Mouse (Mus musculus): ENCODE measurements at regions not wholly inside any gene's neighbourhood (a gene's known extent, or its start where the extent isn't known, plus 50 kb on each side); places are given as distances from the start of the nearest gene placed in this dataset.
A peak's percentile ranks its signal among the peaks of the same experiment; 100 is the strongest.

DNA sequence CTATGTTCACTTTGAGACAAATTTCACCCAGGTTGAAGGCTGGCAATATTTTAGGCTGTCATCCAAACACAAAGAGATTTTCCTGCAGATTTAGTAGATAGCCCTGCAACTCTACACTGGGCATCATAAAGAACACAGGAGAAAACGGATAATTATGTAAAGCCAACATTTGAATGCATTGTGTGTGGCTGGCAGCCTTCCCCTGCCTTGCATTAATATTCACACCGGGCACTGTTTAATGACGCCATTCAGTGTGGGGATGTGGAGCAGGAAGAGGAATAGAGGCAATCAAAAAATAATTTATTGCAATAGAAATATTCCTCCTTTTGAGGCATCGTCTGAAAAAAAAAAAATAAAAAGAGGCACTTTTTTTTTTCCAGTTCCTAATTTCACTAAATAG lies 105.7 kb downstream of the Samd5 start:
- Histone ChIP-seq H3K4me2 (replicated peaks) (no peak overlapping the region), H3K27me3 (replicated peaks) (no peaks in the 10 kb centered on the region), H3K27ac (no peak overlapping the region), H3K4me1 (no peaks in the 10 kb centered on the region), H3K36me3 (no peaks in the 10 kb centered on the region), H3K9me3 (no peaks in the 10 kb centered on the region), H3K9ac (no peak overlapping the region), H3K4me3 (no peak overlapping the region)
- no peak for ATAC-seq (ENCODE audit: low FRiP score, low read depth)
- 36% methylated on average over 4 of the region's 4 CpGs for WGBS

DNA sequence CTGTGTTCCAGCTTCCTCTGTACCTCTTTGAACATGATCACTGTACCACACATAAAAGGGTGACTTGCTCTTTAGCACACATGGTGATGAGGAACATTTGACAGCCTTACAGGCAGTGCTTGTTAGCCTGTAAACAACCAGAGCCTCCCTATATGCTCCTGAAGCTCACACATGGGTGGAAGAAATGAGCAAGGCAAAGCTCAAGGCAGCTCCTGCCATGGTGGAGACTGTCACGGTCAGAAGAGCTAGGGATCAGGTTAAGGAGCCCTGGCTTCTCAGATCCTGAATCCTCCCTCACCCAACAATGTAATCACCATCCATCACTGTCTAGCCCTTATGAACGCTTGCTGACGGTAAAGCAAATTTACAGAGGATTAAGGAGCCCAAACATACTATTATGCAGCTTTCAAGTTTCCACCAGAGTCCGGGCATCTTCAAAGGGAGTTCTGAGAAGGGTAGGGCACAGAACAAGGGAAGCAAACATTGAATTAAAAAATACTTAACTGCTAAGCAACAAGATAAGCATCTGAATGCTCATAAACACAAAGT lies 117.4 kb downstream of the Samd5 start:
- no peak overlapping the region for H3K27ac ChIP-seq
- no peak for ATAC-seq (ENCODE audit: low FRiP score, low read depth)

GRCm38 (mm10) chr10:9557092-9557491 lies 117.9 kb downstream of the Samd5 start:
- no peak for ATAC-seq (ENCODE audit: low FRiP score, low read depth)
- no peaks in the 10 kb centered on the region for H3K36me3 ChIP-seq

More for the DNA sequence above, 117.4 kb downstream of the Samd5 start:
- no peaks in the 10 kb centered on the region for H3K4me1 ChIP-seq
- no peaks in the 10 kb centered on the region for H3K36me3 ChIP-seq
- no peaks in the 10 kb centered on the region for H3K27me3 ChIP-seq (replicated peaks)
- H3K9me3 ChIP-seq, result no peaks in the 10 kb centered on the region
- no peak overlapping the region for H3K4me2 ChIP-seq (replicated peaks)
- 20% methylated on average over 4 of the region's 4 CpGs for WGBS
- no peak overlapping the region for H3K4me3 ChIP-seq
- H3K9ac ChIP-seq, result no peak overlapping the region

GRCm38 (mm10) chr10:9553946-9554345 lies 121.1 kb downstream of the Samd5 start:
- ATAC-seq (ENCODE audit: low FRiP score, low read depth), result no peak

More at GRCm38 (mm10) chr10:9557092-9557491, 117.9 kb downstream of the Samd5 start:
- Histone ChIP-seq H3K4me3 (no peak overlapping the region), H3K4me1 (no peaks in the 10 kb centered on the region), H3K27ac (no peak overlapping the region), H3K9me3 (no peaks in the 10 kb centered on the region), H3K9ac (no peak overlapping the region), H3K4me2 (replicated peaks) (no peak overlapping the region), H3K27me3 (replicated peaks) (no peaks in the 10 kb centered on the region)
- WGBS, result 28% methylated on average over 1 of the region's 1 CpGs

GRCm38 (mm10) chr10:9549913-9550709 lies 124.9 kb downstream of the Samd5 start:
- no peak overlapping the region for H3K4me2 ChIP-seq (replicated peaks)
- WGBS, result 76% methylated on average over 10 of the region's 10 CpGs
- no peak for ATAC-seq (ENCODE audit: low FRiP score, low read depth)
- H3K27ac ChIP-seq, result no peak overlapping the region
- no peak overlapping the region for H3K4me3 ChIP-seq
- H3K36me3 ChIP-seq, result no peaks in the 10 kb centered on the region
- H3K9ac ChIP-seq, result no peak overlapping the region
- no peaks in the 10 kb centered on the region for H3K27me3 ChIP-seq (replicated peaks)
- no peaks in the 10 kb centered on the region for H3K9me3 ChIP-seq
- no peaks in the 10 kb centered on the region for H3K4me1 ChIP-seq

More at GRCm38 (mm10) chr10:9553946-9554345, 121.1 kb downstream of the Samd5 start:
- 17% methylated on average over 3 of the region's 3 CpGs for WGBS
- Histone ChIP-seq H3K4me2 (replicated peaks) (no peak overlapping the region), H3K9ac (no peak overlapping the region), H3K36me3 (no peaks in the 10 kb centered on the region), H3K4me1 (no peaks in the 10 kb centered on the region), H3K9me3 (no peaks in the 10 kb centered on the region), H3K27ac (no peak overlapping the region), H3K4me3 (no peak overlapping the region), H3K27me3 (replicated peaks) (no peaks in the 10 kb centered on the region)

DNA sequence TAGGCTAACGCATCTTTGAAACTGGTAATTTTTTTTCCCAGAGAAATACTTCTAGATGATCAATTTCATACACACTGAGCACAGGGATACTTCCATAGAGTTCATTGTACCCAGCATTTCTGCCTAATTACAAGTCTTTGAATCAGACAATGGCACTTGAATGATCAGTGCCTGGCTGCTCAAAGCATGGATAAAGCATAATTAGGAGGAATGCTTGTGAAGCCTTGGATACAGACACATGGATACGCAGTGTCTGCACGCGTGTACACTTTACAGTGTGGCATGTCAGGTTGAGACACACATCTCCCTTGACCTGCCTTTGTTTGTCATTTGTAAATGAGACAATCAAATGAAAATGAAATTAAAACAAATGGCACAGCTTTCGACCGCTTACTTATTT lies 129.2 kb downstream of the Samd5 start:
- no peaks in the 10 kb centered on the region for H3K9me3 ChIP-seq
- no peaks in the 10 kb centered on the region for H3K4me1 ChIP-seq
- H3K4me2 ChIP-seq (replicated peaks), result no peak overlapping the region
- no peaks in the 10 kb centered on the region for H3K36me3 ChIP-seq
- no peak overlapping the region for H3K4me3 ChIP-seq
- no peaks in the 10 kb centered on the region for H3K27me3 ChIP-seq (replicated peaks)
- WGBS, result 65% methylated on average over 6 of the region's 6 CpGs
- 0 out of 2 replicates have a peak, but pooled peaks have one; percentile 50 for ATAC-seq (ENCODE audit: low FRiP score, low read depth)
- no peak overlapping the region for H3K27ac ChIP-seq
- no peak overlapping the region for H3K9ac ChIP-seq

GRCm38 (mm10) chr10:9544041-9544786 lies 130.8 kb downstream of the Samd5 start:
- H3K27ac ChIP-seq, result no peak overlapping the region
- H3K36me3 ChIP-seq, result no peaks in the 10 kb centered on the region
- no peak for ATAC-seq (ENCODE audit: low FRiP score, low read depth)
- no peaks in the 10 kb centered on the region for H3K4me1 ChIP-seq
- no peaks in the 10 kb centered on the region for H3K9me3 ChIP-seq
- no peak overlapping the region for H3K4me3 ChIP-seq
- no peaks in the 10 kb centered on the region for H3K27me3 ChIP-seq (replicated peaks)
- no peak overlapping the region for H3K4me2 ChIP-seq (replicated peaks)
- WGBS, result 64% methylated on average over 4 of the region's 4 CpGs
- H3K9ac ChIP-seq, result no peak overlapping the region

DNA sequence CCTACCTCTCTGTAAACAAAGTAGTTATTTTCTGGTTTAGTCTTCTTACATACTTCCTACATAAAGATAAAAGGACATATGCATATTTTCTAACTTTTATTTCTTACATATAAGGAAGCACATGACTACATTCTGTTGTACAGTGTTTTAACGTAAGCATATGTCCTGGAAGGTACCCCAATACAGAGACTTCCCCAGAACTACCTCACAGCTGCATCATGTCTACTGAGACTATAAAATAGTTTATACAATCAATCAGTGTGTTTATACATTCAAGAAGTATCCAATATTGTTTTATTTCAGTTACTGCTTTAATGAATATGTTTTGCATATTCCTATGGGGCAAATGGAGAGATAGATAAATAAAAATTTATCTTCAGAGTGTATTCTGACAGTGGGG lies 133.4 kb downstream of the Samd5 start:
- Histone ChIP-seq H3K4me1 (no peaks in the 10 kb centered on the region), H3K27me3 (replicated peaks) (no peaks in the 10 kb centered on the region), H3K9ac (no peak overlapping the region), H3K36me3 (no peaks in the 10 kb centered on the region), H3K27ac (no peak overlapping the region), H3K4me3 (no peak overlapping the region), H3K4me2 (replicated peaks) (no peak overlapping the region), H3K9me3 (no peaks in the 10 kb centered on the region)
- 95% methylated on average over 1 of the region's 1 CpGs for WGBS
- no peak for ATAC-seq (ENCODE audit: low FRiP score, low read depth)

- Histone ChIP-seq H3K27me3 (replicated peaks) (no peaks in the 10 kb centered on the region), H3K27ac (no peak overlapping the region), H3K4me2 (replicated peaks) (no peak overlapping the region), H3K36me3 (no peaks in the 10 kb centered on the region), H3K4me3 (no peak overlapping the region), H3K9me3 (no peaks in the 10 kb centered on the region), H3K4me1 (0 out of 2 replicates have a peak, but pooled peaks cover 3% of the 10 kb centered on the region), H3K9ac (no peak overlapping the region)
- no peak for ATAC-seq (ENCODE audit: low FRiP score, low read depth)
- 89% methylated on average over 3 of the region's 3 CpGs for WGBS
These were observed 137.3 kb downstream of the Samd5 start for GRCm38 (mm10) chr10:9537686-9538085.

GRCm38 (mm10) chr10:9534552-9534951 lies 140.5 kb downstream of the Samd5 start:
- no peak for ATAC-seq (ENCODE audit: low FRiP score, low read depth)
- no peak overlapping the region for H3K27ac ChIP-seq
- no peaks in the 10 kb centered on the region for H3K9me3 ChIP-seq
- H3K4me2 ChIP-seq (replicated peaks), result no peak overlapping the region
- WGBS, result 82% methylated on average over 8 of the region's 8 CpGs
- no peak overlapping the region for H3K9ac ChIP-seq
- no peaks in the 10 kb centered on the region for H3K27me3 ChIP-seq (replicated peaks)
- H3K36me3 ChIP-seq, result no peaks in the 10 kb centered on the region
- H3K4me1 ChIP-seq, result 0 out of 2 replicates have a peak, but pooled peaks cover 3% of the 10 kb centered on the region
- H3K4me3 ChIP-seq, result no peak overlapping the region

DNA sequence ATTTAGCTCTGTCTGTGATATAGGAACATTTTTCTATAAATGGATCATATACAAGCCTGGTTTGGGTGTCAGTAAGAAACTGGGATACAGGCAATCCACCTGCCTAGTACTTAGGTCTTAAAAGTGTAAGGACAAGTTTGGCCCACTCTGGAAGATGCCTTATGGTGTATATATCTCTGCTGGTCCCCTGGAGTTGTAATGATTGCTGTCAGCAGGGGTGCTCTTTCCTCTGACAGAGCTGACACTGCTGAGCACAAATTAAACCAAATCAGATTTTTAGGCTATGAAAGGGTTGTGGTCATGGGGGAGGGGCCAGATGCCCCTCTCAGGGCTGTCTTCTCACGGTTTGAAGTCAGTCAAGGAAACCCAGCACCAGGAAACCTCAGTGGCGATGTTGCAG lies 141.7 kb downstream of the Samd5 start:
- H3K27ac ChIP-seq, result no peak overlapping the region
- ATAC-seq (ENCODE audit: low FRiP score, low read depth), result no peak
- no peaks in the 10 kb centered on the region for H3K36me3 ChIP-seq
- peaks cover 6% of the 10 kb centered on the region; the same call in 1 of the 2 replicates for H3K4me1 ChIP-seq
- H3K9me3 ChIP-seq, result no peaks in the 10 kb centered on the region
- H3K4me2 ChIP-seq (replicated peaks), result no peak overlapping the region
- 29% methylated on average over 2 of the region's 2 CpGs for WGBS
- no peak overlapping the region for H3K9ac ChIP-seq
- H3K4me3 ChIP-seq, result no peak overlapping the region
- no peaks in the 10 kb centered on the region for H3K27me3 ChIP-seq (replicated peaks)

DNA sequence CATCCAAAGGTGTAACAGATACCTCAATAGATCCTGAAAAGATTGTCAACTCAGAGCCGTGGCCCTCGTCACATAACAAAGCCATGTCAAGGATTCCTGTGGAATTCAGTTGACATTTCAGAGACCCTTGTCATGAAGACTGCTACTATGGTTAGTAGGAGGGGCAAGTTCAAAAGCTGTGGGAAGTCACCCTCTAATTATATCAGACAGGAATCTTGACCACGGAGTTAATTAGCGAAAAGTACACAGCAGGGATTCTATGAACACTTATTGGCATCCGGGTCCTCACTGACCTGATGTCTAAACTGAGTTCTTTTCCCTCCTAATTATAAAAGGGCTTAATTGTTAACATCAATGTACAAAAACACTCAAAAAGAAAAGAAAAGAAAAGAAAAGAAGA lies 143.1 kb downstream of the Samd5 start:
- Histone ChIP-seq H3K9me3 (no peaks in the 10 kb centered on the region), H3K27me3 (replicated peaks) (no peaks in the 10 kb centered on the region), H3K4me3 (no peak overlapping the region), H3K36me3 (no peaks in the 10 kb centered on the region), H3K27ac (no peak overlapping the region), H3K4me1 (peaks cover 6% of the 10 kb centered on the region; the same call in 1 of the 2 replicates), H3K4me2 (replicated peaks) (no peak overlapping the region), H3K9ac (no peak overlapping the region)
- WGBS, result 74% methylated on average over 5 of the region's 5 CpGs
- ATAC-seq (ENCODE audit: low FRiP score, low read depth), result no peak
